Mouse (Mus musculus): ENCODE measurements around the gene Scg3. TPM values are rescaled to one million over a fixed set of nuclear protein-coding genes. Genes with fewer than 3 reads are reported as not detected.
"Not testable (repeated sequence)": the region's sequence is repeated elsewhere in the genome, so short reads cannot be mapped to it uniquely, and the experiment has no call there.

The Scg3 gene
- total RNA-seq, 2 experiments from 2014 or later: 24.6 to 25.0 TPM

- no peak for DNase-seq (ENCODE audit: low spot score in 2 of 2)
Observed at GRCm38 (mm10) chr9:75630823-75631454, 52.9 kb downstream of the Scg3 start.

- DNase-seq (ENCODE audit: low spot score in 2 of 2): no peak
Observed at GRCm38 (mm10) chr9:75626308-75626604, 57.6 kb downstream of the Scg3 start.

- DNase-seq (ENCODE audit: low spot score in 2 of 2): peak; percentile 77 to 80
Observed at GRCm38 (mm10) chr9:75625556-75626307, 58.1 kb downstream of the Scg3 start, which contains the start of gene Lysmd2. Lysmd2 (plus strand) TSS chr9:75625741.

GRCm38 (mm10) chr9:75624983-75625555 lies 58.8 kb downstream of the Scg3 start:
- DNase-seq (ENCODE audit: low spot score in 2 of 2): no peak

GRCm38 (mm10) chr9:75621428-75621827 lies 62.4 kb downstream of the Scg3 start:
- no peak for DNase-seq (ENCODE audit: low spot score in 2 of 2)

GRCm38 (mm10) chr9:75619761-75620160 lies 64.1 kb downstream of the Scg3 start:
- DNase-seq (ENCODE audit: low spot score in 2 of 2): not testable (repeated sequence)

- no peak for DNase-seq (ENCODE audit: low spot score in 2 of 2)
Observed at GRCm38 (mm10) chr9:75618836-75619400, 64.9 kb downstream of the Scg3 start.

GRCm38 (mm10) chr9:75616560-75616959 lies 67.3 kb downstream of the Scg3 start:
- no peak for DNase-seq (ENCODE audit: low spot score in 2 of 2)

GRCm38 (mm10) chr9:75610571-75611493 lies 73.0 kb downstream of the Scg3 start, which contains the start of gene Tmod2:
Tmod2 (minus strand) TSS chr9:75611325.
- peak; percentile 34 to 42 for DNase-seq (ENCODE audit: low spot score in 2 of 2)

- no peak for DNase-seq (ENCODE audit: low spot score in 2 of 2)
Observed at GRCm38 (mm10) chr9:75609965-75610364, 73.9 kb downstream of the Scg3 start.

- no peak for DNase-seq (ENCODE audit: low spot score in 2 of 2)
Observed at GRCm38 (mm10) chr9:75609505-75609904, 74.4 kb downstream of the Scg3 start.

GRCm38 (mm10) chr9:75607496-75607895 lies 76.4 kb downstream of the Scg3 start:
- DNase-seq (ENCODE audit: low spot score in 2 of 2): no peak

- DNase-seq (ENCODE audit: low spot score in 2 of 2): no peak
Observed at GRCm38 (mm10) chr9:75601510-75601909, 82.3 kb downstream of the Scg3 start.

GRCm38 (mm10) chr9:75600166-75600934 lies 83.5 kb downstream of the Scg3 start:
- no peak for DNase-seq (ENCODE audit: low spot score in 2 of 2)

GRCm38 (mm10) chr9:75599191-75599841 lies 84.5 kb downstream of the Scg3 start:
- no peak for DNase-seq (ENCODE audit: low spot score in 2 of 2)

- DNase-seq (ENCODE audit: low spot score in 2 of 2): no peak
Observed at GRCm38 (mm10) chr9:75597596-75597995, 86.3 kb downstream of the Scg3 start.

GRCm38 (mm10) chr9:75597036-75597435 lies 86.8 kb downstream of the Scg3 start:
- no peak for DNase-seq (ENCODE audit: low spot score in 2 of 2)

- no peak for DNase-seq (ENCODE audit: low spot score in 2 of 2)
Observed at GRCm38 (mm10) chr9:75593481-75593880, 90.4 kb downstream of the Scg3 start.

Data from adrenal gland, adult 18-20 months (tissue).